Mouse (Mus musculus): ENCODE measurements around the gene Kcnj6.

The Kcnj6 gene

DNA sequence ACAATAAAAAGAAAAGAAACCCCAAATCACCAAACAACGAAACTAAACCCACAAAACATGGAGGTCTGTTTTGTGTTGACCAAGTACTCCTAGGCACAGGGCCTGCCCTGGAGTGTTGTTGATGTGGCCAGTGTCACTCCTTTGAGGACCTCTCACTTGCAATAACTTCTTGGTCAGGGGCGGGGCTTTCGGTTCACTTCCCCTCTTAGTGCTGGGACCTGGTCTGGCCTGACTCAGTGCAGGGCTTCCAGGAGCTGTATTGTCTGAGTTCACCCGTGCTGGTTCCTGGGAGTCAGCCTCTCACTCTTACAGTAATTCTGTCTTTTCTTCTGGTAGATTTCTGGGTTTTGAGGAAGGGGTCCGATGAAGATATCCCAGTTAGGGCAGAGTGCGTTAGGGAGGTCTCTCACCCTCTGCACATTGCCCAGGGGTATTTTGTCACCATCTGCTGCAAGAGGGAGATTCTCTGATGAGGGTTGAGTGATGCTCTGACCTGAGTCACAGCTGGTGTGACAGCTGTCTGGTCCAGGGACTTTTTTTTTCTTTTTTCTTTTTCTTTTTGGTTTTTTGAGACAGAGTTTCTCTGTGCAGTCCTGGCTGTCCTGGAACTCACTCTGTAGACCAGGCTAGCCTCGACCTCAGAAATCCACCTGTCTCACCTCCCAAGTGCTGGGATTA is 276.9 kb downstream of the Kcnj6 start:
- DNase-seq (ENCODE audit: low read depth, low spot score) = no peak

DNA sequence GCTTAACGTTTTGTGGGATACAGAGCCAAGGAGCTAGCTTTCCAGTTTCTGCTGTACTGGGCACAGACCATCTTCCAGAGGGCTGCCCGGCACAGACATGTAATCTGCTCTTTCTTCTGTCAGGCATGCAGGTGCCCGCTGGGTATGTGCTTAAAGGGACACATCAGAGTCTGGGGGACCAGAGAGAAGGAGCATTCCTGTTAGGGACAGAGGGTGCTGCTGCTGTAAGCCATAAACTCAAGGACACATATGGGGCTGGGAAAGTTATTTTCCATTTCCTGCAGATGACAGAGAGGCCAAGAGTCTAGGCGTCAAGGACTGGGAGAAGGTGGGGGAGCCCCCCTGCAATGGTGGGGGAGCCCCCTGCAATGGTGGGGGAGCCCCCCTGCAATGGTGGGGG is 278.0 kb downstream of the Kcnj6 start:
- DNase-seq (ENCODE audit: low read depth, low spot score) = no peak

DNA sequence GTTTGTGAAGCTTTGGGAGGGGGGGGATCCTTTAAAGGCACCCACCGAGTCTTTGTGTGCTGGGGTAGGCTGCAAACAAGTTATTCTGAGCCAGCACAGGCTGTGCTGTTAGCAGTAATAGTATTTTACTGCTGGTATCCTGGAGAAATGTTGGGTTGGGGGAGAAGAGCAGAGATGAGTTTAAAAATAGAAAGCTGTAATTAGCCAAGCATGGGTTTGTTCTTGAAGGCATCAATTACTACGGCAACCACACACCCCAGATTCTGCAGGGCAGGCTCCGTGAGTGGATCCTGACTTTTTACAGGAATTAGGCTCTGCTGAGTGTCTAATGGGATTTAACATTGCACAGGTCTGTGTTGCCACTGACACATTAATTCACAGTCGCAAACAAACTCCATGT is 278.6 kb downstream of the Kcnj6 start:
- no peak for DNase-seq (ENCODE audit: low read depth, low spot score)

DNA sequence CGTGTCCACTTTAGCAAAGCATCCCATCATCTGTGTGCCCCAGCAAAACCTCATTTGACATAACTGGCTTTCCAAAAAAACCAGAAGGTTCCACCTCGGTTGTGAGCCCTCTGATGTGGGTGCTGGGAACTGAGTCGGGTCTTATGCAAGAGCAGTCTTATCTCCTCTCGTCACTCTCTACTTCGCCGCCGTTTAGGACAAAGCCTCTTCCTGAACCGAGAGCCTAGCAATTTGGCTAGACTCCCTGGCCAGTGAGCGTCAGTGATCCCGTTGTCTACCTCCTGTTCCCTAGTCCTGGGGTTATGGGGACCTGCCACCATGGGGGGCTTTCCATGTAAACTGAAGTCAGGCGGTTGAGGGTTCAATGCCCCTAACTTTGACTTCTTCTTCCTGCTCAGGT is 280.4 kb downstream of the Kcnj6 start:
- DNase-seq (ENCODE audit: low read depth, low spot score) = no peak

DNA sequence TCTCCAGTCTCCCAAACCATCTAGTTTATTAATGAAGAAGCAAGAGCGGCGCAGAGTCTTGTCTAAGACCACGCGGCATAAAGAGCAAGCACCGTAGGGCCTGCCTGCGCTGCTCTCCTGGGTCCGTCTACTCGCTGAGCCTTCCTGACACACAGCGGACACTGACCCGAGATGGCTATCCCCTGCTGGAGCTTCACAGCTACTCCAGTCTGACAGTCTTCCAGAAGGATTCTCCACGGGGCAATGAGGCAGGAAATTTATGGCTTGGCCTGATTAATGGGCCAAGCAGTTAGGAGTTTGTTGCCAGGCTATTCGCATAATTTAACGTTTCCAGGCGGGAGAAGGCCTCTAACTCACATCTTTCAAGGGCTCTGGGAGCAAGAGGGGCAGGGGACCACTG is 283.0 kb downstream of the Kcnj6 start:
- DNase-seq (ENCODE audit: low read depth, low spot score) = no peak

DNA sequence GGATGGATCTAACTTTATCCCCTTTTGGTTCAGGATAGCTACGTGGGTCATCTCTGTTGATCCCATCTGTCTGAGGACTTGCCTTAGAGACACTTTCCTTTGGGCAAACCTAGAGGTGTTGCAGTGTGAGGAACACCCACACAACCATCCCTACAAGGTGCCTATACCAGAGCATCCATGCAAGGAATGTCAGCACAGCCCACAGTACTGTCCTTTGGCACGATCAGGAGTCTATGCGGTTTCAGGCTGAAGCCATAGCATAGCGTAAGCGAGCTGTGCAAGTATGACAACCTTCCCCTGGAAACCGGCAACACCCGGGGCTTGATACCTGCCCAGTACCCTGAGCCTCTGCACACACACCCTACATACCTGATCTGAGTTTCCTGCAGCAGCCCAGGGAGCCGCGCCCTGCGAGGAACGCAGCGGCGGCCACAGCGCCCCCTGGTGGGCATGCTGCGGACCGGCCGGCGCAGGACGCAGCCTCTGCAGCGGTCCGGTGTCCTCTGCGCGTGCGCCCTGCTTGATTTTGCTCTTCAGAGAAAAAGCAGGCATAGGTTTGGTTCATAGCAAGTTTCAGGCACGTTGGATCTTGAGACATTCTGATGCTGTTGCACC is 283.9 kb downstream of the Kcnj6 start:
- peak; percentile 77 for DNase-seq (ENCODE audit: low read depth, low spot score)

DNA sequence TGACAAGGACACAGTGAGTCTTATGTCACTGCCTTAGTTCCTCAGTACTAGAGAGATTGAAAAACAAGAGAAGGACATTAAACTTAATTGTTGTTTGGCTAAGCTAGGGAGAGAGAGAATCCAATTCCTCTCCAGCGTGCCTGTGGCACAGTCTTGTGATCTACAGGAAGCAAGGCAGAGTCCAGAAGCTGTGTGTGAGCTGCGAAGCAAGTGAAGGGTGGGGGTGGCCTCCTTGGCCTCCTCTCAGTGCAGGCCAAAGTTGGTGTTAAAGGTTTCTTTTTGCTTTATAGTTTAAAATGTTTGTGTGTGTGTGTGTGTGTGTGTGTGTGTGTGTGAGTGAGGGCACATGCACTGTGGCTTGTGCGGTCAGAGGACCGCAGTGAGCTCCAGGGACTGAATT is 295.5 kb downstream of the Kcnj6 start:
- DNase-seq (ENCODE audit: low read depth, low spot score) = no peak

DNA sequence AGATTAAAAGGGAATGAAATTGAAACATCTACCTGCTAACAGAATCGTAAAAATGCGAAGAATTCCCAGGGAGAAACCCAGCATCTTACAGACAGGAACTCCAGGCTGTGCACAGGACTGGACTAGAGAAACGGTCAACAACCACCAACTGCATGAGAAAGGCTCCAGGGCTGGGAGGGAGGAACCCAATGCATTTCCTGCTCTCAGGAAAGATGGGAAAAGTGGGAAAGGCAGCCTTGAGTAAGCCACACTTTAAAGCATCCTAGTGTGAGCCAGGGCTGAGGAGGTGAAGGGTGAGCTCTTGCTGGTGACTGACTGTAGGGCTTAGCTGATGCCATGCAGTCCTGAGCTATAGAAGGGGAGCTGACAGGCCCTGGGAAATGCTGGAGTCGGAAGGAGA is 296.4 kb downstream of the Kcnj6 start:
- no peak for DNase-seq (ENCODE audit: low read depth, low spot score)
